Comparison of ENCODE assay signal across 11 mouse cellular contexts in the genomic region with DNA sequence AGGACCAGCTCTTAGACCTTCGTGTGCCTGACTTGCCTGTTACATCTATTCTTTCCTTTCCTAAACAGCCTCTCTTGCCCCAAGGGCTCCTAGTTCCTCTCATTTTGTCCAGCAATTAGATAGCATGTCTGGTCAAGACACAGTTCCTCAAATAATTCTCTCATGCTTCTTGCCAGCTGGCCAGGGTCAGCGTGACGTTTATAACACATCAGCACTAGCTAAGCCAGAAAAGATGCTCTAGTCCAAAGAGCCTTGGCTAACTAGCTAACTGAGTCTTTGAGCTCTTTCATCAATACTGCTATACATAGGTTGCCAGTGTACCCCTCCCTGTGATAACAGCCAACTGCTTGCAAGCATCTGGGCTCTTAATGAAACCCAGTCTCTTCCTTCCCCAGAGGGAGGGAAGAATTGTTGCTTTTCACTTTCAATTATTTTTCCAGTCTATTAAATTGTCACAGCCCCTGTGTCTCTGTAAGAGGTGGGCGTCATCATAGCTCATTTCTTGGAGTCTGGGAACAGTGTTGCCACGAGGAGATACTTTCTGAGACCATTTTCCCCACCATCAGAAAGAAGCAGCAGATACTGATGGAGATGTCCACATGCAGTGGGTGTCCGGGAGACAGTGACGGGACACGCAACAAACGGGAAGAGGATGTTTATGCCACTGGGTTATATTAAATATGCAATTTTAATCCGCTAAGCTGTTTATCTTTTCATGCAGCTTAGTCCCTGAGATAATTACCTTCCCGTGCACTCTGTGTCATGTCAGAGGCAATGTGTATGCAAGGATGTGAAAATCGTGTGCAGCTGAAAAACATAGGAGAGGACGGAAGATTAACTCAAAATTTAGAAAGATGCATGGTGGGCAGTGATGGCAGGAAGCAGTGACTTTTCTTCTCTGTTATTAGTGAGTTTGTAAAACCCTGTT.
DNase-seq lines count a peak whose midpoint lies in the region; ATAC-seq and TF ChIP-seq lines count a peak whose summit lies in the region.
"Had no signal": no experiment of that assay in that cellular context is flagged by ENCODE, and none has a peak within 500 bp of the region (broad histone marks: within the 10 kb centered on the region; RNA-seq: fewer than 3 reads in every experiment).

No protein-coding gene starts in this region.

- intact Hi-C loops in left cerebral cortex, postnatal 14 days (cut with DNase I), result no loop called here

- H3K36me3 ChIP-seq in heart, embryonic 12.5 days, result no peaks in the 10 kb centered on the region
- H3K36me3 ChIP-seq: liver, embryonic 15.5 days had no signal

- WGBS in heart, embryonic 12.5 days, result 75% methylated on average over 13 of the region's 13 CpGs

- no peak overlapping the region for H3K27ac ChIP-seq in heart, embryonic 12.5 days (ENCODE audit: poor library complexity, severe bottlenecking)
- H3K27ac ChIP-seq: liver, embryonic 15.5 days had no signal

- H3K27me3 ChIP-seq in heart, embryonic 12.5 days (replicated peaks), result no peaks in the 10 kb centered on the region
- H3K27me3 ChIP-seq: liver, embryonic 15.5 days had no signal

- TF ChIP-seq POLR2A in brain, embryonic 14.5 days (IDR thresholded peaks at IDR 0.05; ENCODE audit: borderline replicate concordance, extremely low read depth, insufficient read depth, insufficient read length, poor library complexity, severe bottlenecking), result no peak

- no peaks in the 10 kb centered on the region for H3K4me1 ChIP-seq in heart, embryonic 12.5 days (replicated peaks)
- H3K4me1 ChIP-seq: liver, embryonic 15.5 days had no signal

- peak; percentile 67 to 68 for DNase-seq in heart, adult 18-20 months
- peak; percentile 24 for DNase-seq in 3T3-L1 (ENCODE audit: low read depth, low spot score)
- peak; percentile 74 for DNase-seq in brain, embryonic 14.5 days (ENCODE audit: low read depth)
- peak; percentile 37 for DNase-seq in lung, postnatal 25 days (ENCODE audit: low spot score)
- DNase-seq in right cerebral cortex, postnatal 36 days (ENCODE audit: low spot score in 2 of 2), result no peak
- no peak for DNase-seq in left cerebral cortex, postnatal 14 days (ENCODE audit: low spot score in 2 of 2)
- no peak for DNase-seq in layer of hippocampus, postnatal 10 days (ENCODE audit: low spot score in 2 of 2)
- DNase-seq: cerebellum, adult 9-10 months; kidney, postnatal 25 days had no signal

- no peak overlapping the region for H3K4me3 ChIP-seq in heart, embryonic 12.5 days
- H3K4me3 ChIP-seq: liver, embryonic 15.5 days had no signal

- no peak for ATAC-seq in heart, embryonic 12.5 days (ENCODE audit: insufficient number of reproducible peaks, low FRiP score)

- no peaks in the 10 kb centered on the region for H3K9me3 ChIP-seq in heart, embryonic 12.5 days (replicated peaks)
- H3K9me3 ChIP-seq: liver, embryonic 15.5 days had no signal

- no peak overlapping the region for H3K4me2 ChIP-seq in heart, embryonic 12.5 days
- H3K4me2 ChIP-seq: liver, embryonic 15.5 days had no signal

- no peak for TF ChIP-seq CTCF in brain, embryonic 14.5 days (IDR thresholded peaks at IDR 0.05; ENCODE audit: borderline replicate concordance, extremely low read depth, insufficient read depth, insufficient read length)

- H3K9ac ChIP-seq in heart, embryonic 12.5 days, result no peak overlapping the region
- H3K9ac ChIP-seq: liver, embryonic 15.5 days had no signal

Comparison
In these comparisons a context has a peak if more than half of its experiments do, and no peak if none do; other contexts are left out.
1. DNase-seq: peak in heart, adult 18-20 months (2 of 2), 3T3-L1 (single experiment), brain, embryonic 14.5 days (single experiment) and lung, postnatal 25 days (single experiment); none in right cerebral cortex, postnatal 36 days (0 of 2), left cerebral cortex, postnatal 14 days (0 of 2) and layer of hippocampus, postnatal 10 days (0 of 2).